Mouse (Mus musculus): ENCODE measurements around the gene Nudc.

GRCm38 (mm10) chr4:133583690-133584058 is 37.9 kb upstream of the Nudc start:
- no peak for TF ChIP-seq POLR2A (IDR thresholded peaks at IDR 0.05; ENCODE audit: borderline replicate concordance, extremely low read depth, insufficient read depth, insufficient read length, poor library complexity, severe bottlenecking)
- TF ChIP-seq CTCF (IDR thresholded peaks at IDR 0.05; ENCODE audit: borderline replicate concordance, extremely low read depth, insufficient read depth, insufficient read length), result no peak
